Comparison of ENCODE assay signal across 17 mouse cellular contexts in the genomic region with DNA sequence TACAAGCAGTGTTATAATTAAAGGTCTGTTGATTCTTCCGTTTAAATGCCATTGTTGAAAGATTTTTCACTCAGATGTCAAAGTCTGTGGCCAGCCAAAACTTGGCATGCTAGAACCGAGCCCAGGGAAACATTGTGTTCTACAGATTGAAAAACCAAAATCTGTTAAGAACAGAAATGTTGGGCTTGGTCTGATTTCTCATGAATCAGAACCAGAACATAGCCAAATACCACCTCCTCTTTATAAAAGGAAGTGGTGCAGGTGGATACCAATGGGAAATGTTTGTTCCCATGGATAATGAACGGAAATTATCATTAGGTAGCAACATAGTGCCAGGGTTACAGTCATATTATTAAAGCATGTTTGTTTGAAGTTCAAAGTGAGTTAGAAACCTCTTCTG.
"Had no signal": no experiment of that assay in that cellular context is flagged by ENCODE, and none has a peak within 500 bp of the region (broad histone marks: within the 10 kb centered on the region; RNA-seq: fewer than 3 reads in every experiment).

No protein-coding gene starts in this region.

- H3K9ac ChIP-seq: lung, embryonic 15.5 days; midbrain, embryonic 13.5 days; midbrain, embryonic 15.5 days; neural tube, embryonic 12.5 days; stomach, embryonic 15.5 days had no signal

- H3K4me3 ChIP-seq: lung, embryonic 15.5 days; midbrain, embryonic 13.5 days; midbrain, embryonic 15.5 days; neural tube, embryonic 12.5 days; stomach, embryonic 15.5 days had no signal

- H3K9me3 ChIP-seq: lung, embryonic 15.5 days; megakaryocyte, embryonic 14.5 days; midbrain, embryonic 13.5 days; midbrain, embryonic 15.5 days; neural tube, embryonic 12.5 days; stomach, embryonic 15.5 days had no signal

- DNase-seq: lung, adult 2 months; lung, postnatal 14 days; lung, postnatal 36 days; right cerebral cortex, postnatal 14 days; thymus, adult 18-20 months; thymus, postnatal 14 days; thymus, postnatal 36 days had no signal

- H3K36me3 ChIP-seq: lung, embryonic 15.5 days; midbrain, embryonic 13.5 days; midbrain, embryonic 15.5 days; neural tube, embryonic 12.5 days; stomach, embryonic 15.5 days had no signal

- ATAC-seq: lung, postnatal 0 days; midbrain, embryonic 13.5 days; midbrain, embryonic 15.5 days had no signal

- H3K27me3 ChIP-seq: lung, embryonic 15.5 days; megakaryocyte, embryonic 14.5 days; midbrain, embryonic 13.5 days; midbrain, embryonic 15.5 days; neural tube, embryonic 12.5 days; stomach, embryonic 15.5 days had no signal

- H3K4me1 ChIP-seq: lung, embryonic 15.5 days; megakaryocyte, embryonic 14.5 days; midbrain, embryonic 15.5 days; neural tube, embryonic 12.5 days; stomach, embryonic 15.5 days had no signal

- H3K27ac ChIP-seq: lung, embryonic 15.5 days; macrophage; midbrain, embryonic 13.5 days; midbrain, embryonic 15.5 days; neural tube, embryonic 12.5 days; stomach, embryonic 15.5 days; stomach, postnatal 0 days had no signal

- H3K4me2 ChIP-seq: lung, embryonic 15.5 days; midbrain, embryonic 11.5 days; midbrain, embryonic 13.5 days; midbrain, embryonic 15.5 days; neural tube, embryonic 12.5 days; stomach, embryonic 15.5 days had no signal
